Mouse (Mus musculus) bone marrow, adult 2 months (tissue): Measurements from ENCODE around the gene Gpc6.

Experiments used
- CTCF ChIP-seq: fragments of 200-500 bp; IDR thresholded peaks from 2 replicates; pipeline ENCODE4 v1.5.1; 2011; ENCODE audit warnings: low read length, control low read depth; ENCODE audit not compliant: control insufficient read depth, insufficient read depth
- POLR2A ChIP-seq: fragments of 200-500 bp; IDR thresholded peaks from 2 replicates; pipeline ENCODE4 v1.6.1; 2011; ENCODE audit warnings: low read depth, mild to moderate bottlenecking, control low read depth, low read length, borderline replicate concordance; ENCODE audit not compliant: control insufficient read depth

DNA sequence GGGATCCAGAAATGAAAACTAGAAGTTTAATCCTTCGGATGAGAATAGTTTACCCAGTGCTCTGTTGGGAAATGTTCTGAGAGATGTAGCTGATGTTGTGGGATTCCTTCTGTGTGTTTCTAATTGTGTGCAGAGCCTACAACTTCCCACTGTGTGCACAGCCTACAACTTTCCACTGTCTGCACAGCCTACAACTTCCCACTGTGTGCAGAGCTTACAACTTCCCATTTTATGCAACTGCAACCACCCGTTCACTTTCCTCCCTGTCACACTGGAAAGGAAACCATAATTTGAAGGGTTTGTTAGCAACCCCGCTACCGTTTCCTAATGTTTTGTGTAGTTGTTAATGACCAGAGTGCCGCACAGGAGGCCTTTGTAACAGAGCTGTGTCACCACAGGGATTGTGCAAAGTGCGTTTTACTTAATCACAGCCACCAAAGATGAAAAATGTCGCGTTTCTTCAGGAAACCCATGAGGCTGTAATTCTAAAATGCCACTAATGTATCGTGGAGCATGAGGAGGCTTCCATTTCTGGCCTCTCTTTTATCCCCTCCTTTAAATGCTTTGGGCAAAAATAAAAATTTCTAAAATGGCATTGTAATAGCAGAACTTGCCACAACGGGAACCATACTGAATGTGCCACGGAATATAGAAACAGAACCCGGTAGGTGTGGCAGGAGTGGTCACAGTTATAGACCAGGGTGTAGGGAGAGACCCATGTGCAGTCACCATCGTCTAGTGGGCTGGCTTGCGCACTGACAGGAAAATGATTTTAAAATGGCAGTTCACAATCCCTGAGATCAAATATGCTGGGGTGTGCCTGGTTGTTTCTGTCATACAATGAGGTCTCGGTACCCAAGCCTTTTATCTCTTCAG, 853.7 kb downstream of the Gpc6 start:
- no peak for TF ChIP-seq POLR2A
- TF ChIP-seq CTCF, result no peak
